ENCODE assay signal across 8 mouse cellular contexts in genomic region chr3:96692506-96692905, GRCm38 (mm10). TPM values are rescaled to one million over a fixed set of nuclear protein-coding genes. Genes with fewer than 3 reads are reported as not detected.
DNase-seq lines count a peak whose midpoint lies in the region; ATAC-seq lines count a peak whose summit lies in the region.
"Had no signal": no experiment of that assay in that cellular context is flagged by ENCODE, and none has a peak within 500 bp of the region (broad histone marks: within the 10 kb centered on the region; RNA-seq: fewer than 3 reads in every experiment).

No protein-coding gene starts in this region.

- peak; percentile 75 for DNase-seq in kidney, postnatal 10 days
- no peak for DNase-seq in kidney, adult 11 months
- DNase-seq in 416B (ENCODE audit: low read depth) (peak; percentile 33), ES-CJ7 (ENCODE audit: low read depth, low spot score) (peak; percentile 78)
- DNase-seq in gastrocnemius, postnatal 4 days (ENCODE audit: low spot score in 2 of 2) = peak; percentile 41 to 72
- no peak for DNase-seq in neural tube, embryonic 10.5 days (ENCODE audit: extremely low spot score, low spot score)

- no peak for ATAC-seq in monocyte, adult 5-6 weeks (replicated peaks; ENCODE audit: insufficient number of reproducible peaks, low FRiP score, low TSS enrichment, poor library complexity, severe bottlenecking)
- ATAC-seq: forebrain, embryonic 15.5 days had no signal

RNA-seq across cellular contexts. Expression of gene Pias3, which starts 3.7 kb away (rescaled TPM):
- total RNA-seq in gastrocnemius, postnatal 4 days (2021) = 10 to 100 TPM; 30.7 to 33.3 TPM
- 6.2 to 29.1 TPM (median 14.9 TPM) in 3 replicates for total RNA-seq in monocyte, adult 5-6 weeks (2017)

RNA-seq across cellular contexts. Expression of gene Nudt17, which starts 15.9 kb away (rescaled TPM):
- 1 to 10 TPM; 1.3 to 1.7 TPM for total RNA-seq in gastrocnemius, postnatal 4 days (2021)
- total RNA-seq in monocyte, adult 5-6 weeks (2017) = 0.57 to 2.7 TPM in 2 of 3 replicates, not detected in the other

RNA-seq across cellular contexts. Expression of gene Ankrd35, which starts 22.6 kb away (rescaled TPM):
- total RNA-seq in gastrocnemius, postnatal 4 days (2021) = 1 to 10 TPM; 2.0 to 2.6 TPM
- 0.21 to 0.68 TPM (median 0.38 TPM) in 3 replicates for total RNA-seq in monocyte, adult 5-6 weeks (2017)

RNA-seq across cellular contexts. Expression of gene Polr3c, which starts 34.9 kb away (rescaled TPM):
- total RNA-seq in gastrocnemius, postnatal 4 days (2021) = 10 to 100 TPM; 23.6 to 24.5 TPM
- 39.3 to 48.7 TPM (median 39.7 TPM) in 3 replicates for total RNA-seq in monocyte, adult 5-6 weeks (2017)

RNA-seq across cellular contexts. Expression of gene Rnf115, which starts 35.0 kb away (rescaled TPM):
- total RNA-seq in gastrocnemius, postnatal 4 days (2021) = 10 to 100 TPM; 45.1 to 50.6 TPM
- 118 to 123 TPM (median 119 TPM) in 3 replicates for total RNA-seq in monocyte, adult 5-6 weeks (2017)

Comparison
In these comparisons a context has a peak if more than half of its experiments do, and no peak if none do; other contexts are left out.
1. DNase-seq: peak in kidney, postnatal 10 days (single experiment), 416B (single experiment), ES-CJ7 (single experiment) and gastrocnemius, postnatal 4 days (2 of 2); none in kidney, adult 11 months (single experiment) and neural tube, embryonic 10.5 days (single experiment).